Mouse (Mus musculus): ENCODE results near the gene Diablo.

DNA sequence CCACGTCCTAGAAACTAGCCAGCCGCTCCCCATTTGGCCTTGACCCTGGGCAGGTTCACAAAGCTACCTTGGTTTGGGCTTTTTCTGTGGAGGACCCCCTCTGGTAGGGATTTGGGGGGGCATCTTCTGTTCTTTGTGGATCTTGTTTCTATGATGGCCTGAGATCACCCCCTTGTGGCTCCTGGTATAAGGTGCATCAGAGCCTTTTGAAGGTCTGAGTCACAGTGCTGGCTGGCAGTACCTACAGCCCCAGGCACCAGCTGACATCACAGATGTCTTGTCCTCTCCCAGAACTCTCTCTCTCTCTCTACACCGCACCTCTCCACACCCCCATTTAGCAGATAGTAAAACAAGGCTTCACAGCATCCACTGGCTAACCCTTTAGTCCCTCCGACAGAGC lies 24.3 kb downstream of the Diablo start:
- peak; percentile 40; the same call in 1 of the 2 replicates for TF ChIP-seq CTCF (conservative IDR thresholded peaks at IDR 0.05; ENCODE audit: insufficient read depth, insufficient read length, low read depth, low read length)
- TF ChIP-seq POLR2A (IDR thresholded peaks at IDR 0.05; ENCODE audit: low read depth, low read length) = no peak

Measured in kidney, adult 2 months (tissue).